Mouse (Mus musculus) stomach, postnatal 0 days (tissue): Measurements from ENCODE around the gene Slc2a2.

Source experiments
- CTCF ChIP-seq: IDR thresholded peaks from 2 replicates; pipeline ENCODE4 v1.5.1; 2016; ENCODE audit warnings: antibody characterized with exemption, low read depth, mild to moderate bottlenecking, moderate library complexity
- EP300 ChIP-seq: optimal IDR thresholded peaks from 2 replicates; pipeline ENCODE3; 2016; ENCODE audit warnings: antibody characterized with exemption

GRCm38 (mm10) chr3:28775361-28775760 lies 77.7 kb downstream of the Slc2a2 start:
- no peak for TF ChIP-seq CTCF
- no peak for TF ChIP-seq EP300
